Mouse (Mus musculus) heart, embryonic 16.5 days (tissue): Measurements from ENCODE around the gene Prss56. TPM values are rescaled to one million over a fixed set of nuclear protein-coding genes. Genes with fewer than 3 reads are reported as not detected.

Source experiments
- ATAC-seq: fragments of 200-750 bp; cut with Nextera tagmentation; replicated peaks from 2 replicates; pipeline ENCODE4 v1.8.0; 2017; ENCODE audit warnings: moderate number of reproducible peaks; ENCODE audit not compliant: insufficient read depth, low FRiP score; ENCODE audit errors: extremely low read depth
- H3K27ac ChIP-seq: fragments of 300-500 bp; sonication (generic); 2 replicates; pipeline ENCODE4 v1.5.1; 2014; ENCODE audit warnings: mild to moderate bottlenecking, low read length, control low read depth, moderate library complexity
- H3K27me3 ChIP-seq: fragments of 300-500 bp; sonication (generic); 2 replicates; pipeline ENCODE4 v1.6.1; 2014; ENCODE audit warnings: low read length, mixed read lengths; ENCODE audit not compliant: control insufficient read depth, insufficient read depth
- H3K36me3 ChIP-seq: fragments of 300-500 bp; sonication (generic); 2 replicates; pipeline ENCODE4 v1.6.1; 2014; ENCODE audit not compliant: control insufficient read depth, insufficient read depth
- H3K4me1 ChIP-seq: fragments of 300-500 bp; sonication (generic); 2 replicates; pipeline ENCODE4 v1.6.1; 2014; ENCODE audit warnings: low read length, mixed read lengths; ENCODE audit not compliant: control insufficient read depth, insufficient read depth
- H3K4me2 ChIP-seq: fragments of 300-500 bp; sonication (generic); 2 replicates; pipeline ENCODE4 v1.6.1; 2014; ENCODE audit warnings: low read depth, mild to moderate bottlenecking, control low read depth, low read length
- H3K4me3 ChIP-seq: fragments of 300-500 bp; sonication (generic); 2 replicates; pipeline ENCODE4 v1.5.1; 2014; ENCODE audit warnings: mild to moderate bottlenecking, control low read depth, low read length
- H3K9ac ChIP-seq: fragments of 300-500 bp; sonication (generic); 2 replicates; pipeline ENCODE4 v1.6.1; 2014; ENCODE audit warnings: low read length, control low read depth
- H3K9me3 ChIP-seq: fragments of 300-500 bp; sonication (generic); replicated peaks from 2 replicates; pipeline ENCODE4 v1.6.1; 2016; ENCODE audit warnings: low read length; ENCODE audit not compliant: control insufficient read depth
- WGBS: fragments of 180-500 bp; shearing (Covaris S2); extraction: QIAGEN DNeasy Blood & Tissue Kit; methylation state at CpG from one replicate; pipeline ENCODE4 v1.1.7; 2014; 5-methylcytosine and 5-hydroxymethylcytosine counted together
- polyA plus RNA-seq: library from polyadenylated mRNA; unstranded; fragments of >200 nt; fragmentation: Nextera tagmentation; extraction: Ambion mirVana; gene quantifications from 2 replicates; pipeline ENCODE4 v1.2.1, GENCODE M21; 2015

The Prss56 gene
- not detected in 2 replicates for polyA plus RNA-seq

GRCm38 (mm10) chr1:87183013-87183412 is at the start of gene Prss56:
Gene Prss56, plus strand, starts transcription at chr1:87183313.
- no peak within 1 kb of the TSS for H3K4me2 ChIP-seq
- no peak within 1 kb of the TSS for H3K27ac ChIP-seq
- H3K4me1 ChIP-seq: peaks cover 9% of the 10 kb centered on the region; the same call in 1 of the 2 replicates
- H3K4me3 ChIP-seq: no peak within 1 kb of the TSS
- ATAC-seq: no peak
- no peak within 1 kb of the TSS for H3K9ac ChIP-seq
- H3K9me3 ChIP-seq: no peaks in the 10 kb centered on the region
- no peaks in the 10 kb centered on the region for H3K36me3 ChIP-seq
- peaks cover 55% of the 10 kb centered on the region for H3K27me3 ChIP-seq
- 56% methylated on average over 9 of the region's 9 CpGs for WGBS

GRCm38 (mm10) chr1:87141550-87141949 is 41.6 kb upstream of the Prss56 start:
- Histone ChIP-seq H3K4me3 (no peak overlapping the region), H3K36me3 (no peaks in the 10 kb centered on the region), H3K9ac (no peak overlapping the region), H3K27me3 (peaks cover 4% of the 10 kb centered on the region; the same call in 1 of the 2 replicates), H3K9me3 (no peaks in the 10 kb centered on the region), H3K4me2 (no peak overlapping the region), H3K27ac (no peak overlapping the region), H3K4me1 (no peaks in the 10 kb centered on the region)
- 80% methylated on average over 4 of the region's 4 CpGs for WGBS
- ATAC-seq: no peak

GRCm38 (mm10) chr1:87142456-87142855 is 40.7 kb upstream of the Prss56 start:
- Histone ChIP-seq H3K9ac (no peak overlapping the region), H3K4me3 (no peak overlapping the region), H3K9me3 (no peaks in the 10 kb centered on the region), H3K4me2 (no peak overlapping the region), H3K4me1 (no peaks in the 10 kb centered on the region), H3K36me3 (no peaks in the 10 kb centered on the region), H3K27ac (no peak overlapping the region), H3K27me3 (peaks cover 5% of the 10 kb centered on the region; the same call in 1 of the 2 replicates)
- WGBS: 63% methylated on average over 9 of the region's 9 CpGs
- ATAC-seq: no peak

GRCm38 (mm10) chr1:87143141-87143540 is 40.0 kb upstream of the Prss56 start:
- Histone ChIP-seq H3K36me3 (no peaks in the 10 kb centered on the region), H3K27ac (no peak overlapping the region), H3K4me1 (no peaks in the 10 kb centered on the region), H3K27me3 (peaks cover 5% of the 10 kb centered on the region; the same call in 1 of the 2 replicates), H3K4me3 (no peak overlapping the region), H3K4me2 (no peak overlapping the region), H3K9me3 (no peaks in the 10 kb centered on the region), H3K9ac (no peak overlapping the region)
- 74% methylated on average over 10 of the region's 10 CpGs for WGBS
- ATAC-seq: no peak

GRCm38 (mm10) chr1:87149422-87149821 is 33.7 kb upstream of the Prss56 start:
- H3K4me2 ChIP-seq: no peak overlapping the region
- peaks cover 55% of the 10 kb centered on the region for H3K27me3 ChIP-seq
- H3K4me1 ChIP-seq: no peaks in the 10 kb centered on the region
- H3K4me3 ChIP-seq: no peak overlapping the region
- H3K9me3 ChIP-seq: no peaks in the 10 kb centered on the region
- WGBS: 26% methylated on average over 13 of the region's 13 CpGs
- H3K27ac ChIP-seq: no peak overlapping the region
- H3K36me3 ChIP-seq: no peaks in the 10 kb centered on the region
- no peak for ATAC-seq
- H3K9ac ChIP-seq: no peak overlapping the region

- WGBS: 71% methylated on average over 6 of the region's 6 CpGs
- no peak overlapping the region for H3K4me3 ChIP-seq
- no peak overlapping the region for H3K27ac ChIP-seq
- no peaks in the 10 kb centered on the region for H3K9me3 ChIP-seq
- no peaks in the 10 kb centered on the region for H3K36me3 ChIP-seq
- no peaks in the 10 kb centered on the region for H3K4me1 ChIP-seq
- H3K4me2 ChIP-seq: no peak overlapping the region
- no peak for ATAC-seq
- no peak overlapping the region for H3K9ac ChIP-seq
- H3K27me3 ChIP-seq: peaks cover 74% of the 10 kb centered on the region
Observed at GRCm38 (mm10) chr1:87151286-87151685, 31.8 kb upstream of the Prss56 start.

- ATAC-seq: no peak
- Histone ChIP-seq H3K9me3 (no peaks in the 10 kb centered on the region), H3K4me2 (peak overlapping the region; percentile 55), H3K36me3 (no peaks in the 10 kb centered on the region), H3K9ac (no peak overlapping the region), H3K4me3 (peak overlapping the region; percentile 44), H3K27ac (no peak overlapping the region), H3K4me1 (no peaks in the 10 kb centered on the region), H3K27me3 (peaks cover 95% of the 10 kb centered on the region)
- 2% methylated on average over 72 of the region's 72 CpGs for WGBS
Observed at GRCm38 (mm10) chr1:87153776-87154500, 29.2 kb upstream of the Prss56 start.

- Histone ChIP-seq H3K4me2 (peak overlapping the region; percentile 55), H3K4me1 (no peaks in the 10 kb centered on the region), H3K9me3 (no peaks in the 10 kb centered on the region), H3K36me3 (no peaks in the 10 kb centered on the region), H3K4me3 (peak overlapping the region; percentile 44), H3K27ac (no peak overlapping the region), H3K9ac (no peak overlapping the region), H3K27me3 (peaks cover 98% of the 10 kb centered on the region)
- ATAC-seq: no peak
- 2% methylated on average over 58 of the region's 58 CpGs for WGBS
Observed at GRCm38 (mm10) chr1:87154501-87155120, 28.5 kb upstream of the Prss56 start.

- no peaks in the 10 kb centered on the region for H3K36me3 ChIP-seq
- WGBS: 2% methylated on average over 41 of the region's 56 CpGs
- ATAC-seq: no peak; the same call in 1 of the 2 replicates
- H3K9me3 ChIP-seq: no peaks in the 10 kb centered on the region
- H3K4me2 ChIP-seq: peak overlapping the region; percentile 51
- peaks cover 95% of the 10 kb centered on the region for H3K27me3 ChIP-seq
- no peak overlapping the region for H3K9ac ChIP-seq
- H3K27ac ChIP-seq: no peak overlapping the region
- H3K4me1 ChIP-seq: no peaks in the 10 kb centered on the region
- peak overlapping the region; percentile 33 for H3K4me3 ChIP-seq
Observed at GRCm38 (mm10) chr1:87155531-87156198, 27.4 kb upstream of the Prss56 start.
